Mouse (Mus musculus) thymus, adult 2 months (tissue): Measurements from ENCODE around the gene Immp2l.

ENCODE experiments used
- CTCF ChIP-seq: fragments of 200-500 bp; IDR thresholded peaks from 2 replicates; pipeline ENCODE4 v1.5.1; 2012; ENCODE audit warnings: mild to moderate bottlenecking, control low read depth, low read length, moderate library complexity, borderline replicate concordance; ENCODE audit not compliant: control insufficient read depth, poor library complexity, insufficient read depth; ENCODE audit errors: extremely low read depth
- POLR2A ChIP-seq: fragments of 200-500 bp; IDR thresholded peaks from 2 replicates; pipeline ENCODE4 v1.6.1; 2012; ENCODE audit warnings: mild to moderate bottlenecking, low read length, control low read depth, moderate library complexity; ENCODE audit not compliant: control insufficient read depth, poor library complexity, insufficient read depth; ENCODE audit errors: extremely low read depth

DNA sequence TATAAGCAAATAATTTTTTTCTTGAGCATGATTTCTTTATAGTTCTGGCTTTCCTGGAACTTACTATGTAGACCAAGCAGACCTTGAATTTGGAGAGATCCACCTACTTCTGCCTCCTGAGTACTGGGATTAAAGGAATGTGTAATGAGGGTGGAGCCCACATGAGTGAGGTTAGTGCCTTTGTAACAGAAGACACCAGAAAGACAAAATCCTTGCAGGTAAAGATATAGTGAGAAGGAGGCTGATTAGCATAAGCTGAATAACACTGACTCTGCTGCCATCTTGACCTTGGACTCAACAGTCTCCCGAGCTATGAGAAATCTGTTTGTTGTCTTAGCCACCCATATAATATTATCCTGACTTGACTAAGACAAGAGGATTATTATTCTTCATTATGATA, 40.9 kb upstream of the Immp2l start:
- TF ChIP-seq POLR2A = no peak
- TF ChIP-seq CTCF = no peak
